Mouse (Mus musculus) CH12.LX (cell line): ENCODE data around the gene Rnf144b.

ENCODE experiments used
- BHLHE40 ChIP-seq: IDR thresholded peaks from 2 replicates; pipeline ENCODE4 v1.6.1; 2011; ENCODE audit warnings: mild to moderate bottlenecking, low read depth, low read length, improper control_type of control experiment
- CTCF ChIP-seq, 2 experiments: IDR thresholded peaks in 1 of 2; conservative IDR thresholded peaks in 1 of 2; 2 replicates each; pipeline ENCODE4 v1.5.1; 2011 to 2012; ENCODE audit warnings: low read depth in 2 of 2, low read length in 2 of 2, improper control_type of control experiment in 1 of 2, inconsistent platforms in 1 of 2, mild to moderate bottlenecking in 1 of 2, moderate library complexity in 1 of 2
- EP300 ChIP-seq: IDR thresholded peaks from 2 replicates; pipeline ENCODE4 v1.6.1; 2011; ENCODE audit warnings: low read length, improper control_type of control experiment
- ETS1 ChIP-seq: conservative IDR thresholded peaks from 2 replicates; pipeline ENCODE4 v1.6.1; 2012; ENCODE audit warnings: low read depth, mild to moderate bottlenecking, inconsistent platforms, low read length, improper control_type of control experiment, moderate library complexity
- IRF4 ChIP-seq: IDR thresholded peaks from 2 replicates; pipeline ENCODE4 v1.6.1; 2014; ENCODE audit warnings: low read depth, mild to moderate bottlenecking, inconsistent platforms, low read length, improper control_type of control experiment
- MAX ChIP-seq: IDR thresholded peaks from 2 replicates; pipeline ENCODE4 v1.6.1; 2011; ENCODE audit warnings: low read length, improper control_type of control experiment
- POLR2A ChIP-seq: IDR thresholded peaks from 2 replicates; pipeline ENCODE4 v1.6.1; 2011; ENCODE audit warnings: low read depth, mild to moderate bottlenecking, improper control_type of control experiment, low read length
- ZKSCAN1 ChIP-seq: IDR thresholded peaks from 2 replicates; pipeline ENCODE4 v1.6.1; 2012; ENCODE audit warnings: low read depth, inconsistent platforms, low read length, improper control_type of control experiment, borderline replicate concordance
- ZMIZ1 ChIP-seq: IDR thresholded peaks from 2 replicates; pipeline ENCODE4 v1.6.1; 2012; ENCODE audit warnings: low read depth, mild to moderate bottlenecking, inconsistent platforms, low read length, improper control_type of control experiment
- ZNF384 ChIP-seq: IDR thresholded peaks from 2 replicates; pipeline ENCODE4 v1.6.1; 2012; ENCODE audit warnings: low read depth, low read length, improper control_type of control experiment, inconsistent platforms

DNA sequence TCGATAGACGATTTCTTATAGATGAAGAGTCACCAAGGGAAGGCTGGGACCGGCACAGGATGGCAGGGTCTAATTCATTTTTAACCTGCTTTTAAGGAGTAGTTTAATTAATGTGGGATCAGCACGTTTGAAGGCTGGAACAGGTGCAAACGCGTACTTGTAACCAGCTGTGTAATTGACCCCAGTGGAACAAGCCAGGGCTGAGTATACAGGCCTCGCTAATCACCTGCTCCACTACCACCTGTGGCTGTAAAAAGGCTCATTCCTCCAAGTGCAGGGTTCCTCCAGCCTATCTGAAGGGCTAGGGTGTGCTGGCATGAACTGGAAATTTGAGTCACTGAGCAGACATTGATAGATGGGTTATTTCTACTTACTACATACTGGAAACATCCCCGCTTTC lies 174.0 kb downstream of the Rnf144b start:
- TF ChIP-seq ZMIZ1 (no peak), CTCF (conservative IDR thresholded peaks at IDR 0.05 in 1 of 2, IDR thresholded peaks at IDR 0.05 in 1 of 2; ENCODE audit: low read depth in 2 of 2, low read length in 2 of 2) (no peak), EP300 (no peak), MAX (no peak), IRF4 (no peak), ETS1 (no peak), ZNF384 (no peak), POLR2A (no peak), BHLHE40 (no peak), ZKSCAN1 (no peak)
